Comparison of ENCODE assay signal across 19 mouse cellular contexts in the genomic region with DNA sequence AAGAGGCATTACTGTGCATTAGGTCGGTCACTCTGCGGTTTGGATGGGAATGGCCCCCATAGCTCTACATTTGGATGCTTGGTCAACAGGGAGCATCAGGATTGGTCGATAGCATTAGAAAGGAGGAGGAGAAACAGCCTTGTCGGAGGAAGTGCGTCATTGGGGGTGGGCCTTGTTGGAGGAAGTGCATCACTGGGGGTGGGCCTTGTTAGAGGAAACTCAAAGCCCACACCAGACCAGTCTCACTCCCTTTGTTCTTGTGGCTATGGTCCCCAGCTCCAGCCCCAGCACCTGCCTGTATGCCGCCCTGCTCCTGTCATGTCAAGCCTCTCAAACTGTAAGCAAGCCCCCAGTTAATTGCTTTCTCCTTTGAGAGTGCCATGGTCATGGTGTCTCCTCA. TPM values are rescaled to one million over a fixed set of nuclear protein-coding genes. Genes with fewer than 3 reads are reported as not detected.
"Had no signal": no experiment of that assay in that cellular context is flagged by ENCODE, and none has a peak within 500 bp of the region (broad histone marks: within the 10 kb centered on the region; RNA-seq: fewer than 3 reads in every experiment).

No protein-coding gene starts in this region.

- H3K9me3 ChIP-seq: midbrain, embryonic 10.5 days; midbrain, embryonic 12.5 days; neural tube, embryonic 13.5 days; neural tube, embryonic 15.5 days had no signal

- H3K27me3 ChIP-seq: midbrain, embryonic 12.5 days; neural tube, embryonic 13.5 days; neural tube, embryonic 15.5 days had no signal

- H3K4me1 ChIP-seq: midbrain, embryonic 10.5 days; midbrain, embryonic 12.5 days; neural tube, embryonic 13.5 days; neural tube, embryonic 15.5 days had no signal

- ATAC-seq: midbrain, embryonic 16.5 days had no signal

- H3K4me3 ChIP-seq: midbrain, embryonic 10.5 days; midbrain, embryonic 12.5 days; myocyte; neural tube, embryonic 13.5 days; neural tube, embryonic 15.5 days had no signal

- H3K4me2 ChIP-seq: lung, embryonic 14.5 days; midbrain, embryonic 12.5 days; neural tube, embryonic 13.5 days; neural tube, embryonic 15.5 days had no signal

- H3K27ac ChIP-seq: midbrain, embryonic 10.5 days; midbrain, embryonic 12.5 days; neural tube, embryonic 13.5 days; neural tube, embryonic 15.5 days had no signal

- DNase-seq: lung, adult 18-20 months; lung, embryonic 14.5 days; lung, postnatal 10 days; lung, postnatal 4 days; midbrain, embryonic 14.5 days; retina, postnatal 1 day; right cerebral cortex, adult 18-20 months; right cerebral cortex, postnatal 25 days; right cerebral cortex, postnatal 4 days; spleen, adult 18-20 months; thymus, adult 18-20 months; thymus, postnatal 14 days; thymus, postnatal 36 days had no signal

- H3K9ac ChIP-seq: lung, embryonic 14.5 days; midbrain, embryonic 12.5 days; neural tube, embryonic 13.5 days; neural tube, embryonic 15.5 days had no signal

RNA-seq across cellular contexts. Expression of gene Slain1, which starts 49.3 kb away (rescaled TPM):
- polyA plus RNA-seq: myocyte had no signal
